Mouse (Mus musculus) hindbrain, embryonic 13.5 days (tissue): ENCODE measurements around the gene Dclre1c. TPM values are rescaled to one million over a fixed set of nuclear protein-coding genes. Genes with fewer than 3 reads are reported as not detected.

ENCODE experiments used
- ATAC-seq: fragments of 200-750 bp; cut with Nextera tagmentation; 2 replicates; pipeline ENCODE4 v1.8.0; 2017; ENCODE audit warnings: moderate TSS enrichment; ENCODE audit not compliant: low FRiP score
- H3K27ac ChIP-seq: fragments of 300-500 bp; sonication (generic); 2 replicates; pipeline ENCODE4 v1.5.1; 2015; ENCODE audit warnings: inconsistent platforms, mild to moderate bottlenecking, moderate library complexity
- H3K27me3 ChIP-seq: fragments of 300-500 bp; sonication (generic); 2 replicates; pipeline ENCODE4 v1.6.1; 2015; ENCODE audit warnings: mild to moderate bottlenecking, inconsistent platforms
- H3K36me3 ChIP-seq: fragments of 300-500 bp; sonication (generic); 2 replicates; pipeline ENCODE4 v1.6.1; 2015; ENCODE audit warnings: mild to moderate bottlenecking, inconsistent platforms
- H3K4me1 ChIP-seq: fragments of 300-500 bp; sonication (generic); replicated peaks from 2 replicates; pipeline ENCODE4 v1.6.1; 2015; ENCODE audit warnings: inconsistent platforms
- H3K4me2 ChIP-seq: fragments of 300-500 bp; sonication (generic); 2 replicates; pipeline ENCODE4 v1.6.1; 2015; ENCODE audit warnings: inconsistent platforms, mild to moderate bottlenecking, moderate library complexity
- H3K4me3 ChIP-seq: fragments of 300-500 bp; sonication (generic); 2 replicates; pipeline ENCODE4 v1.5.1; 2015; ENCODE audit warnings: mild to moderate bottlenecking, inconsistent platforms
- H3K9ac ChIP-seq: fragments of 300-500 bp; sonication (generic); 2 replicates; pipeline ENCODE4 v1.6.1; 2015; ENCODE audit warnings: mild to moderate bottlenecking, inconsistent platforms
- H3K9me3 ChIP-seq: fragments of 300-500 bp; sonication (generic); 2 replicates; pipeline ENCODE4 v1.6.1; 2016; ENCODE audit warnings: inconsistent platforms
- WGBS: fragments of 180-500 bp; shearing (Covaris S2); methylation state at CpG from one replicate; pipeline ENCODE4 v1.1.7; 2015; 5-methylcytosine and 5-hydroxymethylcytosine counted together
- polyA plus RNA-seq: library from polyadenylated mRNA; unstranded; fragments of >200 nt; fragmentation: Nextera tagmentation; extraction: Ambion mirVana; gene quantifications from 2 replicates; pipeline ENCODE4 v1.2.1, GENCODE M21; 2015

Gene Dclre1c
- polyA plus RNA-seq, 1 experiment from 2014 or later = 9.4 TPM

DNA sequence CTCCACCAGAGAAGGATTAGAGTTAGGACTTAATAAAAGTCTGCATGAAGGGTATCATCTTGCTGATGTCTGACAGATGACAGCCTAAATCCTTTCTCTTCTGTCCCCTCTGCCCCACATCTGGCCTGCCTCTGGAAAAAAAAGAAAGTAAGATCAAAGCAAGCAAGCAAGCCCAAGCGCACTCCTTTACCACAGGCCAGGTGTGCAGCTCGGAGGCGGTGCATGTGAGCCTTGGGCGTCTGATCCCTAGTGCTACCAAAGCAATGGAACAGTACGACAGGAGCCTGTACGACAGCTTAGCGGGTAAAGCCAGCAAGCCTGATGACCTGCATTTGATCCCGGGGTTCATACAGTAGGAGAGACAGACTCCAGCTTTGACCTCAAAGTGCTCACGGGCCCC lies 7.0 kb downstream of the Dclre1c start:
- 90% methylated on average over 9 of the region's 9 CpGs for WGBS
- Histone ChIP-seq H3K36me3 (peaks cover 33% of the 10 kb centered on the region), H3K4me2 (no peak overlapping the region), H3K4me1 (no peaks in the 10 kb centered on the region), H3K9me3 (no peaks in the 10 kb centered on the region), H3K27ac (no peak overlapping the region), H3K27me3 (no peaks in the 10 kb centered on the region), H3K9ac (no peak overlapping the region), H3K4me3 (no peak overlapping the region)
- ATAC-seq = no peak

- ATAC-seq = no peak
- Histone ChIP-seq H3K9me3 (no peaks in the 10 kb centered on the region), H3K4me1 (0 out of 2 replicates have a peak, but pooled peaks cover 4% of the 10 kb centered on the region), H3K27ac (no peak overlapping the region), H3K4me2 (no peak overlapping the region), H3K4me3 (no peak overlapping the region), H3K36me3 (peaks cover 32% of the 10 kb centered on the region), H3K9ac (no peak overlapping the region), H3K27me3 (no peaks in the 10 kb centered on the region)
- 81% methylated on average over 6 of the region's 6 CpGs for WGBS
Measured at GRCm38 (mm10) chr2:3435369-3436061, 11.6 kb downstream of the Dclre1c start.

DNA sequence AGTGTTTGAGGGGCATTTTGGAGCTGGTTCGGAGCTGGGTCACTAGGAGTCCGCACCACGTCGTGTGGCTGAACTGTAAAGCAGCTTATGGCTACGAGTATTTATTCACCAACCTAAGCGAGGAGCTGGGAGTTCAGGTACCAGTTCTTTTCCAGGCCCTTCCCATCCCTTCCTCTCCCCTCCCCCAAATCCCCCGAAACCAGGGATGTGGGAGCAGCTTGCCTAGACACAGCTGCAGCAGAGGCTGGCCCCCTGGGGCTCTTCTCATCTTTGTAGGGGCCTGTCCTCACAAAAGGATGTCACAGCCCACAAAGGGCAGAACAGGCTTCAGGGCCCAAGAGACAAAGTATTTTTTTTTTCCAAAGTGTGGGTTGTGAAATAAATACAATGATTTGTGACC lies 14.0 kb downstream of the Dclre1c start:
- H3K9me3 ChIP-seq = no peaks in the 10 kb centered on the region
- no peak overlapping the region for H3K4me3 ChIP-seq
- no peak overlapping the region for H3K27ac ChIP-seq
- peaks cover 40% of the 10 kb centered on the region for H3K36me3 ChIP-seq
- 44% methylated on average over 7 of the region's 7 CpGs for WGBS
- 0 out of 2 replicates have a peak, but pooled peaks cover 4% of the 10 kb centered on the region for H3K4me1 ChIP-seq
- no peak overlapping the region for H3K9ac ChIP-seq
- no peak overlapping the region for H3K4me2 ChIP-seq
- no peaks in the 10 kb centered on the region for H3K27me3 ChIP-seq
- no peak for ATAC-seq

GRCm38 (mm10) chr2:3444206-3444605 lies 20.3 kb downstream of the Dclre1c start:
- no peaks in the 10 kb centered on the region for H3K27me3 ChIP-seq
- H3K4me1 ChIP-seq = no peaks in the 10 kb centered on the region
- H3K9ac ChIP-seq = no peak overlapping the region
- no peak overlapping the region for H3K4me3 ChIP-seq
- H3K36me3 ChIP-seq = peaks cover 68% of the 10 kb centered on the region
- ATAC-seq = no peak
- H3K4me2 ChIP-seq = no peak overlapping the region
- WGBS = 87% methylated on average over 7 of the region's 7 CpGs
- H3K9me3 ChIP-seq = no peaks in the 10 kb centered on the region
- H3K27ac ChIP-seq = no peak overlapping the region

GRCm38 (mm10) chr2:3445984-3446383 lies 22.1 kb downstream of the Dclre1c start:
- no peak overlapping the region for H3K4me3 ChIP-seq
- WGBS = 80% methylated on average over 4 of the region's 4 CpGs
- no peaks in the 10 kb centered on the region for H3K9me3 ChIP-seq
- no peak overlapping the region for H3K27ac ChIP-seq
- H3K27me3 ChIP-seq = no peaks in the 10 kb centered on the region
- no peaks in the 10 kb centered on the region for H3K4me1 ChIP-seq
- no peak for ATAC-seq
- H3K9ac ChIP-seq = no peak overlapping the region
- peaks cover 70% of the 10 kb centered on the region for H3K36me3 ChIP-seq
- H3K4me2 ChIP-seq = no peak overlapping the region

DNA sequence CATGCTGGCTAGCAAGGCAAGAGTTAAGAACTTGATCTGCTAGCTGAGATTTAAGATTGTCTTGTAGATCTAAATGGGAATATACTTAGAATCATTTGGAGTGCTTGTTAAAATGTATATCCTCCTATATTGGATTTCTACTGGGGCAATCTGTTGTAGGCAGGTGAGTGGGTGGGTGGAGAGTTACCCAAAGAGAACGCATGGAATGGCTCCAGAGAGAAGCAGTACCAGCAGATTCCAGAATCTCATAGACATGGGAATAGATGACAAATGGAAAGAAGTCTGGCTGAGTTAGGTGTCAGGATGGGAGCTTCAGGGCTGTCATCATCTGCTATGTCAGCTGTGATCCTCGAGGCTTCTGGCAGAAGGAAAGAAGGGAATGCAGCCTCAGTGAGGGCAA lies 25.5 kb downstream of the Dclre1c start:
- Histone ChIP-seq H3K9me3 (no peaks in the 10 kb centered on the region), H3K9ac (no peak overlapping the region), H3K4me3 (no peak overlapping the region), H3K4me2 (no peak overlapping the region), H3K27ac (no peak overlapping the region), H3K36me3 (peaks cover 71% of the 10 kb centered on the region), H3K27me3 (no peaks in the 10 kb centered on the region), H3K4me1 (no peaks in the 10 kb centered on the region)
- no peak for ATAC-seq
- WGBS = 93% methylated on average over 2 of the region's 2 CpGs

DNA sequence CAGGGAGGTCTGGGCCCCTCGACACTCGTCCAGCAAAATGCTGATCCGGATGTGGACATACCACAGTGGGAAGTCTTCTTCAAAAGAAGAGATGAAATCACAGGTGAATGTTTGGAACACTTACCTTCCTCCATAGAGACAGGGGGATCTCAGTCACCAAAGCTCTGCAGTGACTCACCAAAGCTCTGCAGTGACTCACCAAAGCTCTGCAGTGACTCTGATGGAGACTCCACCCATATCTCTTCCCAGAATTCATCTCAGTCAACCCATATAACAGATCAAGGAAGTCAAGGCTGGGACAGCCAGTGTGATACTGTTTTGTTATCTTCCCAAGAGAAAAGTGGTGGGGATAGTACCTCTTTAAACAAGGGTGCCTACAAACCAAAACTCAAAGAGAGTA lies 29.2 kb downstream of the Dclre1c start:
- no peak for ATAC-seq
- Histone ChIP-seq H3K9me3 (no peaks in the 10 kb centered on the region), H3K9ac (no peak overlapping the region), H3K4me3 (no peak overlapping the region), H3K4me2 (no peak overlapping the region), H3K4me1 (no peaks in the 10 kb centered on the region), H3K27me3 (no peaks in the 10 kb centered on the region), H3K36me3 (peaks cover 62% of the 10 kb centered on the region), H3K27ac (no peak overlapping the region)
- WGBS = 94% methylated on average over 3 of the region's 3 CpGs

- H3K9ac ChIP-seq = no peak overlapping the region
- H3K4me1 ChIP-seq = no peaks in the 10 kb centered on the region
- H3K36me3 ChIP-seq = peaks cover 66% of the 10 kb centered on the region
- H3K27me3 ChIP-seq = no peaks in the 10 kb centered on the region
- H3K4me3 ChIP-seq = no peak overlapping the region
- ATAC-seq = no peak
- 84% methylated on average over 4 of the region's 4 CpGs for WGBS
- no peak overlapping the region for H3K27ac ChIP-seq
- H3K9me3 ChIP-seq = no peaks in the 10 kb centered on the region
- H3K4me2 ChIP-seq = no peak overlapping the region
Measured at GRCm38 (mm10) chr2:3456590-3456989, 32.7 kb downstream of the Dclre1c start.

GRCm38 (mm10) chr2:3473891-3474290 lies 50.0 kb downstream of the Dclre1c start:
- no peak for ATAC-seq
- WGBS = 0% methylated on average over 12 of the region's 12 CpGs

DNA sequence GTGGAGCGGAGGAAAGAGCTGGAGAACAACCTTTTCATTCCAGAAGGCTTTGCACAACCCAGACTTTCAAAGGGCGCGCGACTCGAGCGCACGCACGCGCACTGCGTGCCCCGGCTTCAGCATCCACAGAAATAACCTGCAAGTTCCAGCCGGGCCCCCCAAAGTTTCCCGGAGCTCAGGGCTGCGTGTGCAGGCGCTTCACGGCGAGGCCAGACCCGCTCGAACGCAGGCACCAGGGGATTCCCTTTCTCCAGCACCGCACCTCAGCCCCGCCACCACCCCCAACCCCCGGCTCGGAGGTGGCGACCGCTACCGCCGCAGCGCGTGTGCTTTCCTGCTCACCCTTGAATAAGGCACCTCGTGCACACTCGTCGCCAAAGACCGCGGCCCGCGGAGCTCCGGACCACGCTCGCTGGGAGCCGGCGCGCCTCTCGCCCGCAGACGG lies 50.5 kb downstream of the Dclre1c start:
- WGBS = under 1% methylated on average over 46 of the region's 46 CpGs
- ATAC-seq = peak; percentile 87
- Histone ChIP-seq H3K27ac (peak overlapping the region; percentile 92), H3K9ac (peak overlapping the region; percentile 84), H3K36me3 (peaks cover 9% of the 10 kb centered on the region), H3K4me3 (peak overlapping the region; percentile 94), H3K4me2 (peak overlapping the region; percentile 69), H3K27me3 (no peaks in the 10 kb centered on the region), H3K4me1 (peaks cover 16% of the 10 kb centered on the region), H3K9me3 (no peaks in the 10 kb centered on the region)

More at GRCm38 (mm10) chr2:3473891-3474290, 50.0 kb downstream of the Dclre1c start:
- Histone ChIP-seq H3K27me3 (no peaks in the 10 kb centered on the region), H3K27ac (peak overlapping the region; percentile 92), H3K36me3 (peaks cover 9% of the 10 kb centered on the region), H3K9me3 (no peaks in the 10 kb centered on the region), H3K4me1 (peaks cover 16% of the 10 kb centered on the region), H3K4me3 (peak overlapping the region; percentile 94), H3K4me2 (peak overlapping the region; percentile 69), H3K9ac (peak overlapping the region; percentile 84)

DNA sequence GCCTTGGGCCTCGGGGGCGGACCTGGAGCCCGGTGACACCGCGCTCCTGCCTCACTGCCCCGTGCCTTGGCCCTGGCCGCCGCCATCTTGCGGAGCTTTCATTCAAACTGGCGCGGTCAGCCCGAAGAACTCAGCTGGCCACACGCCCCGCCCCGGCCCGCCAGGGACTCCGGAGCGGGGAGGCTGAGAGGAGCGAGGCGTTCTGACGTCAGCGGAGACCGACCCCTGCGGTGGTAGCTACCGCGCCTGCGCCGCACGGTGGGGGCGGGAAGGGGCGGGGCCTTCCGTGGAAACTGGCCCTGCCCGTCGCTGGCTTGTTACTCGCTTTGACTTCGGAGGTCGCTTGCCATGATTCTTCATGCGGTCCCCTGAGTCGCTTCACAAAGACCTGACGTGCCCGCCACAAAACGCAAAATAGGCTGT lies 50.9 kb downstream of the Dclre1c start, which contains the start of gene Suv39h2:
TSS of gene Suv39h2 (minus strand) at position 171 of the 423 bp plus-strand sequence.
- Histone ChIP-seq H3K9me3 (no peaks in the 10 kb centered on the region), H3K4me3 (peak within 1 kb of the TSS; percentile 94), H3K9ac (peak within 1 kb of the TSS; percentile 84), H3K4me1 (peaks cover 16% of the 10 kb centered on the region), H3K27me3 (no peaks in the 10 kb centered on the region), H3K4me2 (peak within 1 kb of the TSS; percentile 69), H3K27ac (peak within 1 kb of the TSS; percentile 92), H3K36me3 (peaks cover 7% of the 10 kb centered on the region)
- under 1% methylated on average over 42 of the region's 42 CpGs for WGBS
- ATAC-seq = peak; percentile 97

- H3K4me2 ChIP-seq = peak overlapping the region; percentile 64
- no peak overlapping the region for H3K9ac ChIP-seq
- no peaks in the 10 kb centered on the region for H3K9me3 ChIP-seq
- peak overlapping the region; percentile 94 for H3K4me3 ChIP-seq
- peaks cover 16% of the 10 kb centered on the region for H3K4me1 ChIP-seq
- no peak for ATAC-seq
- H3K36me3 ChIP-seq = no peaks in the 10 kb centered on the region
- no peak overlapping the region for H3K27ac ChIP-seq
- 69% methylated on average over 3 of the region's 3 CpGs for WGBS
- H3K27me3 ChIP-seq = no peaks in the 10 kb centered on the region
Measured at GRCm38 (mm10) chr2:3475746-3476251, 51.9 kb downstream of the Dclre1c start.

GRCm38 (mm10) chr2:3480239-3480638 lies 56.3 kb downstream of the Dclre1c start:
- H3K9me3 ChIP-seq = no peaks in the 10 kb centered on the region
- H3K27me3 ChIP-seq = no peaks in the 10 kb centered on the region
- H3K4me2 ChIP-seq = no peak overlapping the region
- no peaks in the 10 kb centered on the region for H3K36me3 ChIP-seq
- no peak for ATAC-seq
- peaks cover 5% of the 10 kb centered on the region; the same call in 1 of the 2 replicates for H3K4me1 ChIP-seq
- H3K4me3 ChIP-seq = no peak overlapping the region
- 90% methylated on average over 3 of the region's 3 CpGs for WGBS
- H3K9ac ChIP-seq = no peak overlapping the region
- H3K27ac ChIP-seq = no peak overlapping the region
